Mouse (Mus musculus): ENCODE data around the gene Adamts8.

Gene Adamts8

GRCm38 (mm10) chr9:30993106-30993505 is 50.7 kb downstream of the Adamts8 start:
- no peak for DNase-seq

GRCm38 (mm10) chr9:30996590-30997562 is 54.5 kb downstream of the Adamts8 start:
- DNase-seq = peak; percentile 17 to 54

- DNase-seq = no peak
Measured at GRCm38 (mm10) chr9:31000641-31001040, 58.3 kb downstream of the Adamts8 start.

GRCm38 (mm10) chr9:31002528-31002927 is 60.2 kb downstream of the Adamts8 start:
- DNase-seq = no peak

- no peak for DNase-seq
Measured at GRCm38 (mm10) chr9:31009334-31009733, 67.0 kb downstream of the Adamts8 start.

- DNase-seq = no peak
Measured at GRCm38 (mm10) chr9:31010040-31010439, 67.7 kb downstream of the Adamts8 start.

GRCm38 (mm10) chr9:31010749-31011148 is 68.4 kb downstream of the Adamts8 start:
- no peak for DNase-seq

- no peak for DNase-seq
Measured at GRCm38 (mm10) chr9:31011533-31011932, 69.2 kb downstream of the Adamts8 start.

- no peak for DNase-seq
Measured at GRCm38 (mm10) chr9:31012674-31013073, 70.3 kb downstream of the Adamts8 start.

- no peak for DNase-seq
Measured at GRCm38 (mm10) chr9:31013415-31013814, 71.1 kb downstream of the Adamts8 start.

All from kidney, postnatal 36 days (tissue).